Mouse (Mus musculus) layer of hippocampus, adult 11-12 months (tissue): Measurements from ENCODE around the gene Syndig1.

Source experiments
- DNase-seq: peaks from one replicate; pipeline ENCODE4 v3.0.0; 2022; ENCODE audit warnings: low spot score

The Syndig1 gene

DNA sequence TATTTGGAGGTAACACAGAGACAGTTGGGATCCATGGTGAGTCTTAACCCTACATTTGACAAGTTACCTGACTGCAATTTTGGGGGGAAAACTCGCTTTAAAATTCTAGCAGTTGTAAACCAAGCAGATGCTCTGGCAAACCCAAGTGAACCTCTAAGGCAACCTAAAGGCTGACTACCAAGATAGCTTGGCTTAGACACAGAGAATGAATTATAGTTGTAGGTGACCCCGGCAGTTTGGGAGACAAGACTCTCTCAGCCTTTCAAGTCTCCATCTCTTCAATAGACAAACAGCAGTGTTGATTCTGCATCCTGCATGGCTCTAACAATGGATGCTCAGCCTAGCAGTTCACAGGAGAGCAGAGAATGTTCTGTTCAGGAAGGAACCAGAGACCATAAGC, at the start of gene Syndig1:
Syndig1 (plus strand) TSS at position 301 of the 400 bp plus-strand sequence.
- no peak for DNase-seq

DNA sequence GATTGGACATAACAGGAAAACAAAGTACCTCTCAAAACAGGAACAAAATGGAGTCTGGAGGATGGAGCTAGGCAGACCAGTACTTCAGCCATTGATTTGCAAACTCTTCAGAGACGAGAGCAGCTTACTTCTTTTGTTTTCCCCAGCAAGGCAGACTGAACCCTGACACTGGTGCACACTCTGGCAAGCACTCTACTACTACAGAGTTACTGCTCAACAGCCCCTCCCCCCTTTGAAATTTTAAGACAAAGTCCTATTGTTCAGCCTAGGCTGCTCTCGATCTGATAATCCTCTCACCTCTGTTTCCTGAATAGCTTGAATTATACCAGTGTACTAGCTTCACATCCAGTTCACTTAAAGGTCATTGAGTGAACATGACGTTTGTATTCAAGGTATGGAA, 30.4 kb upstream of the Syndig1 start:
- no peak for DNase-seq

DNA sequence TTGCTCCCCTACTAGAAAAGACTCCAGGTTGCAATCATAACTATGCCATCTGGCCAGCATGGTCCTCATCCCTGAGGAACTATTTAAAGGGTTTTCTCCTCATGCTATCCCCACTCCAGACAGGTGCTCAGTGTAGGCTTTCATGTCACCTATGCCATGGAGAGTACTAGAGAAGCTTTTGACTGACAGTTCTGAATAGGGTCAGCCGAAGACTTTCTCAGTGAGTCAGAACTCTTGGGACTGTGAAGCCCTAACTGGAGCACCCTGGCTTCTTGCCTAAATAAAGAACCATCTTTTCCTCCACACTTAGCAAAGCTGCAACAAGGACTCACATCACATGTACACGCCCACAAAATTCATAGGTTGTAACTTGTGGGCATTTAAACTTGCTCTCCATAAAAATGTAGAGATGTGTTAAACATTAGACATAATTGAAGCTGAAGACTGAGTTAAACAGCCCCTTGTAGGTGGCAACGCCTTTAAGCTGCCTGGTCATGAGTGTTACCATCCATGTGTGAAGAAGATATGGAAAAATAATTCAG, 24.3 kb upstream of the Syndig1 start:
- DNase-seq = peak; percentile 7

DNA sequence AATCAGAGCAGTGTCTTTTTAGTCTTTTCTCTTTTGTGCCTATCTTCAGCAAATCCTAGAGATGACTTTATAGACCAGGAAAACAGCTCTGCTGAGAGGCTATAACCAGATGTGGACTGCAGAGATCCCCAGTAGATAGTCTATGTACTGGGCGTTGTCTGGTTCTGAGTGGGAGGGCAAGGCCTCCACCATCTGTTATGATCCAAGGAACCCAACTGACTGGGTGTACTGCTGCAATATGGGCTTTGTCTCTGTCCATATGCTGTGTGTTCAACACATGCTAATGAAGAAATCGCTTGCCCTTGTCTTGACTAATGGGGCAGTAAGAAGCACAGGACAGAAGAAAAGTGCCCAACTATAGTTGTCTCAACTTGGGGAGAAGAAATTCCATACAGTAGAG, 23.8 kb upstream of the Syndig1 start:
- DNase-seq = peak; percentile 22

DNA sequence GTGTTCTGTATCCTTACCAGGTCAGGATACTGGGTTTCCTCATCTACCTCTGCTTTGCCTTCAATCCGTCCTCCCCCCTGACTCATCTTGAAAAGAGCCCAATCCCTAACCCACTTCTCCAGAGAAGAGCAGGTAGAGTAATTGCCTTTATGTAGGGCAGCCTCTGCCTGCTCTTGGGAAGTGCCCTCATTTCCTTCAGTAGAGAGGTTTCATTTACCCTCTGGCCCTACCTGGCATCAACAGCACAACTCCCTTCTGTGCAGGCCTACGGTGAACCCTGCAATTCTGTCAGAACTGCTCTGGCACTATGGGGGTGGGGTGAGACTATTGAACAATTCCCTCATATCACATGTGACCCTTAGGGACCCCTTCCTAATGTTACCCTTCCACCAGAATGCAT, 16.1 kb upstream of the Syndig1 start:
- DNase-seq = no peak

DNA sequence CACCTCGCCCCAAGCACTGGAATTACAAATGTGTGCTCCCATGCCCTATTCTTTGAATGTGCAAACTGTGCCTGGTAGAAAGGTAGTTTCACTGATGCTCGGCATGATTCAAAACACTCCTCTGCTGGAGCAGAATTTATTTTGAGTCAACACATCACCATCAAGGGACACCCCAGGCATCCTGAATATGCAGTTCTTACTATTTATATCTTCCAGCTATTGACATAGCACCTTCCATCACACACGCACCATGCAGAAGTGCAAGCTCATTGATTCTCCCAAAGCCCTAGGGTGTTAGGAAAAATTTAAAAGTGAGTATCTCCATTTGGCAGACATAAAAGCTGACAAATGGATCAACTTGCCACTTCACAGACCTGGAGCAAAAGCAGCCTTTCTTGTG, 10.6 kb upstream of the Syndig1 start:
- DNase-seq = no peak

DNA sequence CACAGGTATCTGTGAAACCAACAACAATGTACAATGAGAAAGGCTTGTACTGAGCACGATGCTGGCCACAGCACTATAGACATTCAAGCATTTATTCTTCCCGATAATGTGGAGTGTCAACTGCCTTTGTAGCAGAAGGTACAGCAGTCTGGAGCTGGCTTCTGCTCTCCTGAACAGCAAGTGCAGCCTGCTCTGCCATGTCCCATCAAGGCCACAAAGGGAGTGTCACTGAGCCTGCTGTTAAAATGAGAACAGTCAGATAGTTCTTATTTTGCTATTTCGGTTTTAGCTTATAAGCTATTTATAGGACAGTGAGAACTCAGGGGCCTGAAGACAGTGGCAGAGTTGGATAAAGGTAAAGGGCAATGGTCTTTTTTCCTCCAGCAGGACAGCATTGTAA, 9.3 kb upstream of the Syndig1 start:
- DNase-seq = peak; percentile 8

DNA sequence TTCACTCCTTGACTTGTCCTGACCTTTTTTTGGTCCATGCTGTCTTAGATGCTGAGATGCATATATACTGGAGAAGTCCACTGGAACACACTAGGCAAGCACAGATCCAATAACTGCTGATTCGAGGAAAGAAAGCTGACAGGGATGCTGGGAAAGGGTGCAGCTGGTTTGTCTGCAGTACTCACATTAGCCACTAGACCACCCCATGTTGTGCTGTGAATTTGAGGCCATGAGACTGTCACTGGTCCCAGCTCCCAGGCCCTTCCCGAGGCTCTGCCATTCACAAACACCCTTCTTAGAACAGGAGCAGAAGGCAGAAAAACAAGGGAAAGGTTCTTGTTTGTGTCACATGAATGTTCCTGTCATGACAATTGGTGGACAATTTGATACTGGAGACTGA, 8.8 kb upstream of the Syndig1 start:
- DNase-seq = no peak

DNA sequence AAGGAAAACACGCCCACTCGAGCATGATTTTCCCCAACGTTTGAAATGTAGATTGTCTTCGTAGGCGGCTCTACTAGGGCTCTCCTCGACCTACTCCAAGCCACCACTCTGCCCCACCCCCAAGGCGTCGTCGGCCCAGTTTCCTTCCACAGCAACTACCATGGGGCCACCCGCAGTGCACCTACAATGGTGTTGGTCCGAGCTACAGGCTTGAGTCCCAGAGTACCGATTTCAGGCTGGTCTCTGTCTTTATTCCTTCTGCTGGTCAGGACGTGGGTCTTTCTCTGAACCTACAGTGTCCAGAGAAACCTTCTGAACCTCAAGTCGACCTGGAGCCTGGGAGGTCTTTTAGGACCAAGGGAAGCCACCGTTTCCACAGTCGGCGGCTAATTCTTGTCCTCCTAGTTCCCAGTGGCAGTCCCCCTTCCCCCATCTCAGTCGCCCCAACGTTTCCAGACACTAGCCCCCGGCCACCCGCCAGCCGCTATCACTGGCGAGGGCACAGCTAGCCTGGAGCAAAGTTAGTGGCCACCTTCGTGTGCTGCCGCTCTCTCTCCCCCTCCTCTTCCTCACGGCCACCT, 1.0 kb downstream of the Syndig1 start:
- DNase-seq = peak; percentile 12

DNA sequence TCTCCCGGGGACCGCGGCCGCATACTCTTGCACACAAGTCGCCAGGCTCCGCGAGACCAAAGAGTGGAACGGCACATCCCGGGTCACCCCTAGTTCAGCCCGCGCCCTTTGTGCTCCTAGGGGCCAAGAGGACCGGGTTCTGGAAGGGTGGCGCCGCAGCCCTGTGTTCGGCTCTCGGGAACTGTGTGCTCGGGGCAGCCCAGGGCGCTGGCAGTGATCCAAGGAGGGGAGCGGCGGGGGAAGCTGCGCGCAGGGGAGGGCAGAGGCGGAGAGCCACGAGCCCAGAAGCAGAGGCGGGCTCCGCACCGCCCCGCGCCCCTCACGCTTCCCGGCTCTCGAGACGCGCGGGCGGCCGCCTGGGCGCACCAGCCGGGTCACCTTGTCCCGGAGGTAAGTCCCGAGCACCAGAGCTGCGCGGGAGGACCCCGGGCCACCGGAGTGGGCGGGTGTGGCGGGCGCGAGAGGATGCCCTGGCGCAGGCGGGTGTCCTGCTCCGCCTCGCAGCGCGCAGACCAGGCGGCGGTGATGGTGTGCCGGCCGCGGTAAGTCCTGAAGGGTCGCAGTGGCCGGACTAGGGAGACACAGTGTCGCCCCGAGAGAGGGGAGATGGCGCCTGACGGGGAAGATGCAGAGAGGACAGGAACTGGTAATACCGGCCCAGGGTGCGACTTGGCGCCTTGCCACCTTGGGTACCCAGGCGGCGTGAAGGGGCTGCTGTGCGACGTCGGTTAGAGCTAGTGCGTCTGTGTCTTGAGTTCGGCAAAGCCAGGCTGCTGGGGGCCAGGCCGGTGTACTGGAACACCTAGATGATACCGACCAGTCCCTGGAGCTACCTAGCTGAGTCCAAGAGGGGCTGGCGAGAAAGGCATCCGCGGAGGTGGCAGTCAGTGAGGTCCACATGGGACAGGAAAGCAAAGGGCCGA, 1.8 kb downstream of the Syndig1 start, which contains the start of gene C530025M09Rik:
C530025M09Rik (minus strand) TSS at position 678 of the 923 bp plus-strand sequence.
- DNase-seq = peak; percentile 43

DNA sequence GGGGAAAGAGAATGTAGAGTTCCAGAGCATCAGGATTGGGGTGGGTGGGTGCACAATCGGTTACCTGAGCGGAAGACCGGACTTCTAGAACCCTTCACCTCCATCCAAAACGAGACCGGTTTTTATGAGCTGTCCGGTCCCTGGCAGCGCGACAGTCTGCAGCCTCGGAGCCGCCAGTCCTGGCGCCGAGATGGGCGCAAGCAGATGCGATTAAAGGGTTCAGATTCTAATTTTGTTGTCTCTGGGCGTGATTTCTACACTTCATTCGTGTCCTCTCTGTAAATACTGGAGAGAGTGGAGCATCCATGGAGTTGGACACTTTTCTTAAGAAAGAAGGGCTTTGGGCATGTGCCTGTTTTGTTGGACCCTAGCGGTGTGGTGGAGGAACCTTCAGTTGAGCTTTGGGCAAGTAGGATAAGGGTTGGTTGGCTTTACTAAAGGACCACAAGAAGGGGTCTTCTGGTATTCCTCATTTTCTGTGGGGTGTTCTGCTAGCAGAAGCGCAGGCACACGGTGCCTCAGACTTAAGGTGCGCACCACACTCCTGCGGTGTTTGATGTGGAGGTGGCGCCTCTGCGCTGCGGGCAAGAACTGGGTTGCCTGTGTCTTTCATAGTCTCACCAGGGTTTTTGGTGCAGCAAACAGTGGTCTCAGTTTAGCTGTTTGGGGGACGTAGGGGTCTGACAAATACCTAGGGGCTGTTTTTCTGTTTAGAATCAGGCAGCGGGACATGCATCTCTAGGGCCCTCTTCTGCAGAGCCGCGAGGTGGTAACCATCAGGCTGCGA, 2.6 kb downstream of the Syndig1 start:
- peak; percentile 15 for DNase-seq

DNA sequence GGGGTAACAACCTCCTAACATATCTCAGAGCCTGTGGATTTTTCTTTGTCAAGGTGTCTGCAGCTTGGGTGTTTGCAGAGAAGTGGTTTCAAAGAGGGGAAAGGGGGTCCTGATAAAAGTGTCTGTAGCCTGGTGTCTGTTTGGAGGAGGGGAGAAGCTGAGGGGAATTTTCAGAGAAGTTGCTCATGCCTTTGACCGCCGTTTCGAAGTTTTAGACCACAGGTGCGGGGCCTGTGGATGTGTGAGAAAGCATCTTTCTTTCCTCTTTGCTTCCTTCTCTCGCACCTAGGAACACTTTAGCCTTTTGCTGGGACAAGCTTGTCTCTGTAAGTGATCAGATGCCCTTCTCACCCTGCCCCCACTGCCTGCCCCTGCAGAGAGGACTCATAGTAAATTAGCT, 3.3 kb downstream of the Syndig1 start:
- DNase-seq = no peak

DNA sequence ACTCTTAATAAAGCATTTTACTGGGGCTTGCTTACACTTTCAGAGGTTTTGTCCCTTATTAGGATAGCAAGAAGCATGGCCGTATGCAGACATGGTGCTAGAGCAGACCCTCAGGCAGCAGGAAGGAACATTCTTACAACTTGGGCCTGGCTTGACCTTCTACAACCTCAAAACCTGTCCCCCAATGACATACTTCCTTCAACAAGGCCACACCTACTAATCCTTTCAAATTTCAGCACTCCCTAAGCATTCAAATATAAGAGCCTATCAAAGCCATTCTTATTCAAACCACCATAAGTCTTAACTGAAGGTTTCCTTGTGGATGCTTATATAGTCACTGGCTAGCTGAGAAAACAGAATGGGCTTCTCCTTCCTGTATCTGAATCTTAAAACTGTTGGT, 6.1 kb downstream of the Syndig1 start:
- DNase-seq = no peak

DNA sequence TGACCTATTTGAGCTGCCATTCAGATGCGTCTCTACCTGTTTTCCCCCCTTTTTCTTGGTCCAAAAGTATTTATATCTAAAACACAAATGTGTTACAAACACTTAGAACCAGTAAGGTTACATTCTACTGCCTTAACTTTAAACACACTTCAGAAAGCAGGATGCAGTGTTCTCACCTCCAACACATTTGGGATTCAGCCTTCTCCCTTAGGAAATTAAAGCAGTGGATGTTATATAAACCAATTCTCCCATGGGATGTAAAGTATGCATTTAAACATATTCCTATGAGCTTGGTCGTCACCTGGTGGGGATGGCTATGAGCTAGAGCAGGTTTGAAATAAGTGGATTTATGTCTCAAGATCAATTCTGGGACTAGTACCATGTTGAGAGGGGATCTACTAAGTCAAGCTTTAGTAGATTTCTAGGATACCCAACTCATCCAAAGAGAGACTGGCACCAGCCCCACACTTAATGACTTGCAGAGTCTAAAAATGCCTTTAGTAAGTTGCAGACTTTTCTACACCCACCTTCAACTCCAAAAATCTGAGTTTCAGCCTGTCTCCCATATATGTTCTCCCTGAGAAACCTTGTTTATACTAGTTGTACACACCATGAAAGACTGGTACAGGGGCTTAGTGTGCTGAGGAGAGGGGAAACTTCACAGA, 7.6 kb downstream of the Syndig1 start:
- DNase-seq = no peak

DNA sequence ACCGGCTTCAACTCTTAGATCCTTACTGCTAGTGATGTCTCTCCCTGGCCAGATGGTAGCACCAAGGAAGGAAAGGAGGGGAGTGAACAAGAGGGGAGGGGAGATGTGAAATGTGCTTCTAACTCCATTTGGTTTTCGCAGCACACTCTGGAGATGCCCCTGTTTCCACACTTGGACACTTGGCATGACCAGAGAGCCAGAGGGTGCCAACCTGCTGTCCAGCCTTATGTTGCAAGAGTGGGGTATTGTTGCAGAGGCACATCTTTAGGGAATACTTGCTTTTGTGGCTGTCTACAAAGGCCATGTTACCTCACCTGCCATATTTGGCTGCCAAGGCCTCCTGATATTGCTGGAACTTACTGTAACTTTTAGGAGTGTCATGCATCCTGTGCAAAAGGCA, 10.7 kb downstream of the Syndig1 start:
- no peak for DNase-seq

DNA sequence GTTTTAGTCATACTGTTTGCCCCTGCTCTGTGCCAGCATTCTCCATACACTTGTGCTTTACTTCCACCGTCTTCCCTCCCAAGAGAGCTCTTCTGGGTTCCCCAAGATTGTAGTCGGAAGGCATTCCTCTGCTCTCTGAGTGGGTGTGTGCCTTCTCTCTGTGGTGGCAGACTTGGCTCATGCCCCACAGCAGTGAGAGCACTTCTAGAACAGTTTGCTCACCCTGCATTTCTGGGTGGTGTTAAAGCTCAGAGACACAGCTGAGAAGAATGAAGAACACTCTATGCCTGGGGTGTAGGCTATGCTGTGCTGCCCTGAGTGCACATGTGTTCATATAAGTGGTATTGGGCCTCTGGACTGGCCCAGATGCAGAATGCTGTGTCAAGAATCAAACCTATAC, 15.6 kb downstream of the Syndig1 start:
- peak; percentile 15 for DNase-seq

DNA sequence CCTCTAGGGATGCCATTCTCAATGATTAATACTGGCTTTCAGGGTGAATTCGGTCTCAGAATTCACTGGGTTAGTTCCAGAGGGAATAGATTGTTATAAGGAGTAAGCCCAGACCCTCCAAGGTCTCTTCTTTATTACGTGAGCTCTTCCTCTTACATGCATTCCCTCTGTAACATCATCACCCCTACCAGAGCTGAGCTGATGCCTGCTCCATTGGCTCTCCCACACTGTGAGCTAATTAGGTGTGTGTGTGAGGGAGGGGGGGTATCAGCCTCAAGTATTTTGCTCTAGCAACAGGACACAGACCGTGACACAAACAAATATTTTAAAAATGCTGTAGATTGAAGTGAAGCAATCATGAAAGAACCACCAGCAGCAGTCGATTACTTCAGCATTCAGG, 19.8 kb downstream of the Syndig1 start:
- DNase-seq = no peak

DNA sequence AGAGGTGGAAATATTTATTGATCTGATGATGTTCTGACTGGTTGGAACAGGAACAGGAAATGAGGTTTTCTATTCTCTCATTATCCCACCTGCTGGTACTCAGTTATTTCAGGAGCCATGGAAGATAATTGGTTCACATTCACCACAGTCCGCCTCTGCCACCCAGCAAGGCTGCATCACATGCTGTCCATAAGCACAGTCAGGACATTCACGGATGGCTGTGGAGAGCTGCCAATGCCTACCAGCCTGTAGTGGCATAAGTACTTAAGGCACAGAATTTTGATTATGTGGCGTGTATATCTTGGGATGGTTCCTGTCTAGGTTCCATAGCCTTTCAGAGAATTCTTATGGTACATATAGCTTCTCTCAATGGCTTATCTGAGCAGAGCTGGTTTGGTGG, 32.0 kb downstream of the Syndig1 start:
- DNase-seq = no peak

DNA sequence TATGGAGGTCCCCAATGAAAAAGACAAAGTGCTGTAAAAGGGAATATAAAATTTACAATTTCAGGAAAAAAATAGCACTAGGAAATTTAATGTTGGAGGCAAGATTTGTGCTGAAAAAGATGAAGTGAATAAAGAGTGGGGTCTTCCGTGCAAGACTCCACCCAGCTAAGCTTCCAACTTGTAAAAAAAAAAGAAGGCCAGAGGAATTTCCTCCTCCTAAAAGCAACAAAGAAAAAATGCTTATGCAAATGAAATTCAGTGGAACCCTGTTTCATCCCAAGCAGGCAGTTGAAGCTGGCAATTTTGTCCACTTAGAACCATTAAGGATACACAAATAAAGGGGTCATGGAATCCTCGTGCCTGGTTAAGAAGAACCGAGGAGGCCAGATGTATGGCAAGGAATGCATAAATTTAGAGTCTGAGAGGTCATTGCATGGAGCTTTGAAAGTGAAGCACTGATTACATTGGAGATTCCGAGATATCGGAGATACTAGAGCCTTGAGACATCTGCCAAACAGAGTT, 37.0 kb downstream of the Syndig1 start:
- DNase-seq = no peak

DNA sequence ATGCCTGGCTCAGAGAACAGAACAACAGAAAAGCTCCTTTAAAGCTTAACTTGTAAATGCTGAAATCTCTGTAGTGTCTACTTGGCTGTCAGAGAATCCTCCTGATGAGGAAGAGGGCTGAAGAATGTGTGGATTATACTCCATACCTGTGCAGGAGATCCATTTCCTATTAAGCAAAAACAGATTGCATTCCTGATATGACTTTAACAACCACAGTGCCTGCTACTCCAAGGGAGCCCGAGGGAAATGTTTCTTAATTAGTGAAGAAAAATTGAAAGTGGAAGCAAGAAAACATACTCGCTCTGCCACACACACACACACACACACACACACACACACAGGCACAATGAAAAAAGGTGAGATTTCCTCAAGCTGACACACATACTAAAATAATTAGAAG, 41.5 kb downstream of the Syndig1 start:
- no peak for DNase-seq

DNA sequence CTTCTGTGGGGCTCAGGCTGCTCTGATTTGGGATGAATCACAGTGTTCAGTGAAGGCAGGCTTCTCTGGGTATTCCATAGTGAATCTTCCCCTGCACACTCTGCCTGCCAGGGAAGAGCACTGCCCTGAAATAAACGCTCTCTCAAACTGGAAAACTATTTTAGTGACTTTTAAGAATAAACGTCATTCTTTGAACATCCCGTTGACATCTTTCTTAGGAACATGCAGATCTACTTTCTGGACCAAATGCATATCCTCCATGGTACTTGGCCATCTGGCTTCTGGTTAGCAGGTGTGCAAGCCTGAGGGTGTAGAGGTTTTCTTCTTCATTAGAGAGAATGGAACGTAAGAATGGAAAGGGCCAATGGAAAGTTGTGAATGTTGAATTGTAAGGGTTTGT, 43.5 kb downstream of the Syndig1 start:
- peak; percentile 20 for DNase-seq

DNA sequence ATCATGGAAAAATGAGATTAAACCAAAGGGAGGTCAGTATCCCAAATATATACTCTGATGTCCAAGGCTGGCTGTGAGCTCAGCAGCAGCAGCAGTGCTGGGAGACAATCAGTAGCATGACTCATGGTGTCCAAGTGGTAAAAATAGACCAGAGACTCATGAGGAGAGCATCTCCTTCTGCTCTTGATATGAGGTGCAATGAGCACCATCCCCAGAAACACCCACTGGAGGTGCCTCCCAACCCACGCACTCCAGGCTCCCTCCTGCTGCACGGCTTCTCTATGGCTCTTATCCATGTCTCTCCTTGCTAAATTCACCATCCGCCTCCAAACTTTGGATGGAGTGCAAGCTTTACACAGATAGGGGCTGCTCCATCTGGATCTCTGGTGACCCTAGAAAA, 44.3 kb downstream of the Syndig1 start:
- peak; percentile 76 for DNase-seq
